Mouse (Mus musculus) neural tube, embryonic 11.5 days (tissue): Measurements from ENCODE around the gene Nupr1. TPM values are rescaled to one million over a fixed set of nuclear protein-coding genes. Genes with fewer than 3 reads are reported as not detected.

Source experiments
- ATAC-seq: fragments of 200-750 bp; cut with Nextera tagmentation; 2 replicates; pipeline ENCODE4 v1.8.0; 2017; ENCODE audit warnings: moderate number of reproducible peaks, mild to moderate bottlenecking, moderate TSS enrichment, moderate library complexity; ENCODE audit not compliant: insufficient read depth, low FRiP score, low TSS enrichment
- DNase-seq: peaks from one replicate; pipeline ENCODE4 v3.0.0-alpha.2; 2015; ENCODE audit warnings: low spot score
- H3K27ac ChIP-seq: fragments of 300-500 bp; sonication (generic); 2 replicates; pipeline ENCODE4 v1.5.1; 2014; ENCODE audit warnings: low read depth, mild to moderate bottlenecking, low read length
- H3K27me3 ChIP-seq: fragments of 300-500 bp; sonication (generic); 2 replicates; pipeline ENCODE4 v1.6.1; 2014; ENCODE audit warnings: mild to moderate bottlenecking, low read length, mixed read lengths; ENCODE audit not compliant: control insufficient read depth, insufficient read depth
- H3K36me3 ChIP-seq: fragments of 300-500 bp; sonication (generic); 2 replicates; pipeline ENCODE4 v1.6.1; 2014; ENCODE audit warnings: mild to moderate bottlenecking, low read length, moderate library complexity, mixed read lengths; ENCODE audit not compliant: control insufficient read depth, insufficient read depth
- H3K4me1 ChIP-seq: fragments of 300-500 bp; sonication (generic); 2 replicates; pipeline ENCODE4 v1.6.1; 2014; ENCODE audit warnings: low read length, mixed read lengths; ENCODE audit not compliant: control insufficient read depth, insufficient read depth
- H3K4me2 ChIP-seq: fragments of 300-500 bp; sonication (generic); 2 replicates; pipeline ENCODE4 v1.6.1; 2014; ENCODE audit warnings: low read depth, mild to moderate bottlenecking, moderate library complexity
- H3K4me3 ChIP-seq: fragments of 300-500 bp; sonication (generic); 2 replicates; pipeline ENCODE4 v1.5.1; 2014; ENCODE audit warnings: low read depth, low read length
- H3K9ac ChIP-seq: fragments of 300-500 bp; sonication (generic); 2 replicates; pipeline ENCODE4 v1.6.1; 2014; ENCODE audit warnings: mild to moderate bottlenecking, low read length
- H3K9me3 ChIP-seq: fragments of 300-500 bp; sonication (generic); 2 replicates; pipeline ENCODE4 v1.6.1; 2016; ENCODE audit warnings: low read length; ENCODE audit not compliant: control insufficient read depth
- WGBS: fragments of 180-500 bp; shearing (Covaris S2); extraction: QIAGEN DNeasy Blood & Tissue Kit; methylation state at CpG from one replicate; pipeline ENCODE4 v1.1.7; 2014; 5-methylcytosine and 5-hydroxymethylcytosine counted together
- polyA plus RNA-seq: library from polyadenylated mRNA; unstranded; fragments of >200 nt; fragmentation: Nextera tagmentation; extraction: Ambion mirVana; gene quantifications from 2 replicates; pipeline ENCODE4 v1.2.1, GENCODE M21; 2014

Nupr1 gene
- polyA plus RNA-seq, 1 experiment from 2014 or later = 1.1 TPM

GRCm38 (mm10) chr7:126668452-126668851 lies 37.8 kb upstream of the Nupr1 start:
- no peak overlapping the region for H3K4me3 ChIP-seq
- ATAC-seq = no peak
- H3K36me3 ChIP-seq = peaks cover 12% of the 10 kb centered on the region; the same call in 1 of the 2 replicates
- H3K9ac ChIP-seq = no peak overlapping the region
- H3K9me3 ChIP-seq = no peaks in the 10 kb centered on the region
- H3K4me1 ChIP-seq = no peaks in the 10 kb centered on the region
- no peaks in the 10 kb centered on the region for H3K27me3 ChIP-seq
- WGBS = 91% methylated on average over 5 of the region's 5 CpGs
- H3K4me2 ChIP-seq = no peak overlapping the region
- no peak for DNase-seq
- no peak overlapping the region for H3K27ac ChIP-seq

GRCm38 (mm10) chr7:126667495-126668090 lies 36.9 kb upstream of the Nupr1 start:
- Histone ChIP-seq H3K9ac (no peak overlapping the region), H3K9me3 (no peaks in the 10 kb centered on the region), H3K27me3 (no peaks in the 10 kb centered on the region), H3K4me2 (no peak overlapping the region), H3K4me3 (no peak overlapping the region), H3K27ac (no peak overlapping the region), H3K36me3 (peaks cover 12% of the 10 kb centered on the region; the same call in 1 of the 2 replicates), H3K4me1 (no peaks in the 10 kb centered on the region)
- no peak for DNase-seq
- 85% methylated on average over 9 of the region's 9 CpGs for WGBS
- no peak for ATAC-seq

- DNase-seq (no peak), ATAC-seq (no peak)
- no peak overlapping the region for H3K4me2 ChIP-seq
- 94% methylated on average over 3 of the region's 3 CpGs for WGBS
- H3K9ac ChIP-seq = no peak overlapping the region
- H3K4me3 ChIP-seq = no peak overlapping the region
- H3K36me3 ChIP-seq = peaks cover 4% of the 10 kb centered on the region; the same call in 1 of the 2 replicates
- no peaks in the 10 kb centered on the region for H3K27me3 ChIP-seq
- no peak overlapping the region for H3K27ac ChIP-seq
- no peaks in the 10 kb centered on the region for H3K9me3 ChIP-seq
- no peaks in the 10 kb centered on the region for H3K4me1 ChIP-seq
These were observed 34.6 kb upstream of the Nupr1 start for GRCm38 (mm10) chr7:126665269-126665668.

DNA sequence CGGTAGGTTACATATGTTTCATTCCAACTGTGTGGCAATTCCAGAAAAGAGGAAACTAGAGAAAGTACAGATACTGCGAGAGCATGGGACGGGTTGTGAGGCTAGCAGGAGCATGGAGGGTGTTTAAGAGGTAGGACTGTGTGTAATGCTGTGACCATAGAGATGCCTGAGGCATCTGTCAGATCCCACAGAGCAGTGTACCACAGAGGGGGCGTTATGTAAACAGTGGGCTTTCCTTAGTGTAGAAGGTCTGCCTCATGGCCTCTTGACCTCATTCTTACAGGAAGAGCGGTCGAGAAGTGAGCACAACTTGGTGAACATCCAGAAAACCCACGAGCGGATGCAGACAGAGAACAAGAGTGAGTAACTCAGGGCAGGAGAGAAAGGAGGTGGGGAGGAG lies 33.0 kb upstream of the Nupr1 start:
- H3K9ac ChIP-seq = no peak overlapping the region
- ATAC-seq = no peak
- no peaks in the 10 kb centered on the region for H3K27me3 ChIP-seq
- DNase-seq = no peak
- no peak overlapping the region for H3K4me3 ChIP-seq
- peaks cover 4% of the 10 kb centered on the region; the same call in 1 of the 2 replicates for H3K36me3 ChIP-seq
- no peaks in the 10 kb centered on the region for H3K9me3 ChIP-seq
- 70% methylated on average over 8 of the region's 8 CpGs for WGBS
- no peaks in the 10 kb centered on the region for H3K4me1 ChIP-seq
- H3K4me2 ChIP-seq = no peak overlapping the region
- no peak overlapping the region for H3K27ac ChIP-seq

DNA sequence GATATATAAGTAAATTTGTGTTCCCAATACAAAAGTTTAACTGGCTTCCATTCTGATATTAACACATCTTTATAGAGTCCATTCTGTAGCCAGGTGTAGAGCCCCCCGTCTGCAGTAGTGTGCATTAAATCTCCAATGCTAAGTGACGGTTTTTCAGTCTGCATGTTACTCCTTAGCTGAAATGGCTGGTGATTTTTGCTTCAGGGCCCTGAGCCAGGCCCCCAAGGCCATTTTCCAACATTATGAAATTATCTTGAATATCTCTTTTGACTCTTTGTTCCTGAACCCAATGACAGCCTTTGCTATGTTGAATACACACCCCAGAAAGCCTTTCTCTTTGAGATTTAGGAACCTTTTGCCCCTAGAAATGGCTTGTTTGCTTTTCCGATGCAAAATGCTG lies 29.1 kb upstream of the Nupr1 start:
- ATAC-seq = no peak
- 90% methylated on average over 3 of the region's 3 CpGs for WGBS
- H3K9me3 ChIP-seq = no peaks in the 10 kb centered on the region

GRCm38 (mm10) chr7:126657522-126657921 lies 26.9 kb upstream of the Nupr1 start:
- no peak overlapping the region for H3K27ac ChIP-seq
- H3K4me1 ChIP-seq = no peaks in the 10 kb centered on the region
- no peak overlapping the region for H3K9ac ChIP-seq
- no peaks in the 10 kb centered on the region for H3K27me3 ChIP-seq
- no peaks in the 10 kb centered on the region for H3K9me3 ChIP-seq
- H3K4me2 ChIP-seq = no peak overlapping the region
- no peaks in the 10 kb centered on the region for H3K36me3 ChIP-seq
- ATAC-seq = no peak
- WGBS = 82% methylated on average over 1 of the region's 1 CpGs
- no peak for DNase-seq
- no peak overlapping the region for H3K4me3 ChIP-seq

More for the DNA sequence above, 29.1 kb upstream of the Nupr1 start:
- DNase-seq = no peak
- Histone ChIP-seq H3K36me3 (peaks cover 1% of the 10 kb centered on the region; the same call in 1 of the 2 replicates), H3K4me1 (no peaks in the 10 kb centered on the region), H3K27ac (no peak overlapping the region), H3K27me3 (no peaks in the 10 kb centered on the region), H3K4me3 (no peak overlapping the region), H3K4me2 (no peak overlapping the region), H3K9ac (no peak overlapping the region)

DNA sequence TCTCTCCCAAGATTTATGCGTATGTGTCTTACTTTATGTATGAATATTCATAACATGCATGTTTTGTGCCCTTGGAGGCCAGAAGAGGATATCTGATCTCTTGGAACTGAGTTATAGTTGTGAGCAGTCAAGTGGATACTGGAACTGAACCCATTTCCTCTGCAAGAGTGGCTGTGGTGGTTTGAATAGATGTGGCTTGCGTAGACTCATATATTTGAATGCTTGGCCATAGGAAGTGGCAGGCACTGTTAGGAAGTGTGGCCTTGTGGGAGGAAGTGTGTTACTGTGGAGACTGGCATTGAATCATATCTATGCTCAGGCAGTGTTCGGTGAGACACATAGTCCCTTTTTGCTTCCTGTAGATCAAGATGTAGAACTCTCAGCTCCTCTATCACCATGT lies 25.0 kb upstream of the Nupr1 start:
- Histone ChIP-seq H3K27ac (no peak overlapping the region), H3K9me3 (no peaks in the 10 kb centered on the region), H3K9ac (no peak overlapping the region), H3K4me2 (no peak overlapping the region), H3K36me3 (no peaks in the 10 kb centered on the region), H3K4me1 (no peaks in the 10 kb centered on the region), H3K4me3 (no peak overlapping the region), H3K27me3 (no peaks in the 10 kb centered on the region)
- ATAC-seq = no peak
- DNase-seq = no peak
- WGBS = 95% methylated on average over 3 of the region's 3 CpGs

DNA sequence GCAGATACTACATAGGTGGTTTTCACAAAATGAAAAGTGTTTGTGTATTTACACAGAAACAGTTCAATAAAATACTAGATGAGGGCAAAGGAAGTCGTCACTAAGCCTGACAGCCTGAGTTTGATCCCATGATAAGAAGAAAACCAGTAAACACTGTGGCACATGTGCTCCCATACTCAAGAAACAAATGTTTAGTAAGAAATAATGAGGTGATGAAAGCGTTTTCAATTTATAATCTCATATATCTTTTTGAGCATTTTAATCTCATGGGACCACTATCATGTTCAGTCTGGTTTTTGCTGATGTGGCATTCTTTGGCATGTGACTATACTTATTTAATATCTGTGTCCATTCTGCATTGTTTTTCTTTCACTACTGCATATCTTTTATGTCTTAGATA lies 23.3 kb upstream of the Nupr1 start:
- no peaks in the 10 kb centered on the region for H3K9me3 ChIP-seq
- 0 out of 2 replicates have a peak, but pooled peaks cover 3% of the 10 kb centered on the region for H3K4me1 ChIP-seq
- DNase-seq (no peak), ATAC-seq (no peak)
- 90% methylated on average over 2 of the region's 2 CpGs for WGBS
- no peak overlapping the region for H3K9ac ChIP-seq
- no peak overlapping the region for H3K4me2 ChIP-seq
- H3K27me3 ChIP-seq = no peaks in the 10 kb centered on the region
- H3K36me3 ChIP-seq = no peaks in the 10 kb centered on the region
- H3K27ac ChIP-seq = no peak overlapping the region
- no peak overlapping the region for H3K4me3 ChIP-seq

GRCm38 (mm10) chr7:126650852-126651251 lies 20.2 kb upstream of the Nupr1 start:
- no peak overlapping the region for H3K9ac ChIP-seq
- ATAC-seq (no peak), DNase-seq (no peak)
- H3K4me2 ChIP-seq = no peak overlapping the region
- WGBS = 92% methylated on average over 2 of the region's 2 CpGs
- H3K4me3 ChIP-seq = no peak overlapping the region
- no peaks in the 10 kb centered on the region for H3K36me3 ChIP-seq
- no peaks in the 10 kb centered on the region for H3K27me3 ChIP-seq
- no peak overlapping the region for H3K27ac ChIP-seq
- H3K9me3 ChIP-seq = no peaks in the 10 kb centered on the region
- 0 out of 2 replicates have a peak, but pooled peaks cover 3% of the 10 kb centered on the region for H3K4me1 ChIP-seq
